Mouse (Mus musculus) megakaryocyte, embryonic 14.5 days (primary cell): Measurements from ENCODE around the gene Prm3.

Source experiments
- FLI1 ChIP-seq: IDR thresholded peaks from 2 replicates; pipeline ENCODE4 v1.6.1; 2012; ENCODE audit warnings: low read length, inconsistent platforms, mixed read lengths
- GATA1 ChIP-seq: IDR thresholded peaks from 3 replicates; pipeline ENCODE4 v1.6.1; 2012; ENCODE audit warnings: mixed read lengths, low read length, inconsistent platforms, borderline replicate concordance

DNA sequence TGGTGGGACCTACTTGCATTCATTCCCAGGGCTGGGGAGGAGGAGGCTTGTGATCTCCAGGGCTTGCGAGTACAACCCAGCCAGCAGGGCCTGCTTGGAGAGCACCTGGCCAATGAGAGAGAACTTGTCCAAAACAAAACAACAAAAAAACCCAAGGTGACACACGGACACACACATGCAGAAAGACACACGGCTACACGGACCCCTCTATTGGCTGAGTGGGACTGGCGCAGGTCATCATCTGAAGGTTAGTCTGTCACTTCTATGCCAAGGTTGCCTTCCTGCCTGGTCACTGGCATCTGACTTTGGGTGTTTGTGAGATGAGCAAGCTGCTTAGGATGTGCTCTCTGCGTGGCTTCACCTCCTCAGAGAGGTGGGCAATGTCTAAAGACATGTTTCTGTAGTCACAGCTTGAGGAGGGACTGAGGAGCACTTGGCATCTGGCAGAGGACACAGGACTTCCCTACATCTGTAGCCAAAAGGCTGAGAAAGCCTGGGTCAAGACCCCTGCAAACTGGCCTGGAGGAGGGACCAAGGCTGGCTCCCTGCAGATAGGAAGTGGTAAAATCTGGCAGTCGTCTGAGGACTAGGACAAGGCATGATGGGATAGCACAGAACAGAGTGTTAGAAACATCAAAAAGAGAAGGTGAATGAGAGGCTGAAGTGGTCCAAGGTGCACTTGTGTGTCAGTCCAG is 37.2 kb upstream of the Prm3 start:
- TF ChIP-seq GATA1 (no peak), FLI1 (no peak)
